Mouse (Mus musculus) CD4-positive, CD25-positive, alpha-beta regulatory T cell, adult 4 months (primary cell): ENCODE measurements around the gene Nup133. TPM values are rescaled to one million over a fixed set of nuclear protein-coding genes. Genes with fewer than 3 reads are reported as not detected.

Source experiments
- ATAC-seq: one replicate; pipeline ENCODE4 v1.8.0; 2017
- polyA plus RNA-seq, 2 experiments: library from polyadenylated mRNA; unstranded; fragments of 100-300 nt; shearing (Covaris generic); gene quantifications; one replicate each; pipeline ENCODE4 v1.2.1; 2017

Gene Nup133
- polyA plus RNA-seq, 2 experiments from 2014 or later = 9.0 to 10.2 TPM

- no peak for ATAC-seq
These were observed 4.6 kb upstream of the Nup133 start for GRCm38 (mm10) chr8:123953686-123954085.

- ATAC-seq = peak; percentile 44
These were observed 1.2 kb upstream of the Nup133 start for GRCm38 (mm10) chr8:123950077-123950802.

GRCm38 (mm10) chr8:123949686-123949986 lies 571 bp upstream of the Nup133 start:
- no peak for ATAC-seq

GRCm38 (mm10) chr8:123929026-123929425 lies 20.0 kb downstream of the Nup133 start:
- no peak for ATAC-seq

GRCm38 (mm10) chr8:123925671-123926070 lies 23.4 kb downstream of the Nup133 start:
- ATAC-seq = no peak

- ATAC-seq = peak; percentile 89
These were observed 24.3 kb downstream of the Nup133 start for GRCm38 (mm10) chr8:123924719-123925118.

GRCm38 (mm10) chr8:123914635-123915034 lies 34.4 kb downstream of the Nup133 start:
- ATAC-seq = no peak

- no peak for ATAC-seq
These were observed 36.8 kb downstream of the Nup133 start for GRCm38 (mm10) chr8:123912265-123912664.

- ATAC-seq = no peak
These were observed 41.5 kb downstream of the Nup133 start for GRCm38 (mm10) chr8:123907604-123908003.

GRCm38 (mm10) chr8:123902653-123903052 lies 46.4 kb downstream of the Nup133 start:
- ATAC-seq = no peak

GRCm38 (mm10) chr8:123899366-123899765 lies 49.7 kb downstream of the Nup133 start:
- no peak for ATAC-seq

GRCm38 (mm10) chr8:123898576-123898975 lies 50.5 kb downstream of the Nup133 start:
- ATAC-seq = no peak

GRCm38 (mm10) chr8:123896774-123897173 lies 52.3 kb downstream of the Nup133 start:
- no peak for ATAC-seq

- no peak for ATAC-seq
These were observed 52.7 kb downstream of the Nup133 start for GRCm38 (mm10) chr8:123896366-123896761.

- no peak for ATAC-seq
These were observed 53.2 kb downstream of the Nup133 start for GRCm38 (mm10) chr8:123895680-123896365.

- ATAC-seq = no peak
These were observed 53.8 kb downstream of the Nup133 start for GRCm38 (mm10) chr8:123895230-123895629.

GRCm38 (mm10) chr8:123894502-123895097 lies 54.5 kb downstream of the Nup133 start, which contains the start of gene Acta1:
Gene Acta1, minus strand, starts transcription at chr8:123894751.
- no peak for ATAC-seq

GRCm38 (mm10) chr8:123893413-123893812 lies 55.7 kb downstream of the Nup133 start:
- ATAC-seq = no peak

- ATAC-seq = no peak
These were observed 56.4 kb downstream of the Nup133 start for GRCm38 (mm10) chr8:123892586-123893155.

- ATAC-seq = no peak
These were observed 57.0 kb downstream of the Nup133 start for GRCm38 (mm10) chr8:123891883-123892585.

- ATAC-seq = no peak
These were observed 57.8 kb downstream of the Nup133 start for GRCm38 (mm10) chr8:123891271-123891670.

GRCm38 (mm10) chr8:123889797-123890196 lies 59.3 kb downstream of the Nup133 start:
- no peak for ATAC-seq

GRCm38 (mm10) chr8:123887956-123888355 lies 61.1 kb downstream of the Nup133 start:
- ATAC-seq = no peak
